ENCODE assay signal across 12 mouse cellular contexts in the genomic region with DNA sequence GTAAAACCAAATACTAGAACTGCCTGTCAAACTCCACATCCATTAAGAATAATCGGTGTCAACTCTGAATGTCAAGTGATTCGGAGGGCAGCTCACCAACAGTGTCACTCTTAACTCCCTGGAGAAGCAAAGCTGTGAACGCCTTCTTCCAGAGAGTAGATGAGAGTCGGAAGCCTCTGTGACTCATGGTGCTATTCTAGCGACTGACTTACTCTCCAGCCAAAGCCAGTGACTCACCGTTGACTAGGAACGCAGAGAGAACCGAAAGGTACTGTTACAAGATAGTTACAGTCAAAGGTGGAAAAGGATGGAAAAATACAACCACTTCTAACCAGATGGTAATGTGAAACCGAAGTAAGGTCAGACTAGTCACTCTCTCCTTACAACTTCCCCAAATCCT.
DNase-seq lines count a peak whose midpoint lies in the region; ATAC-seq and TF ChIP-seq lines count a peak whose summit lies in the region.
"Had no signal": no experiment of that assay in that cellular context is flagged by ENCODE, and none has a peak within 500 bp of the region (broad histone marks: within the 10 kb centered on the region; RNA-seq: fewer than 3 reads in every experiment).

No protein-coding gene starts in this region.

- H3K4me3 ChIP-seq in embryonic fibroblast, embryonic 13.5 days (ENCODE audit: insufficient read depth, low read length) = no peak overlapping the region
- no peak overlapping the region for H3K4me3 ChIP-seq in lung, adult 2 months (replicated peaks; ENCODE audit: extremely low read depth, low read depth, low read length)
- H3K4me3 ChIP-seq: limb, embryonic 13.5 days; neural tube, embryonic 13.5 days; stomach, embryonic 15.5 days had no signal

- DNase-seq in cerebellum, postnatal 14 days = no peak
- DNase-seq in left cerebral cortex, adult 9 months (ENCODE audit: low spot score in 2 of 2) = peak; percentile 30 to 61
- DNase-seq in left cerebral cortex, postnatal 36 days (ENCODE audit: low spot score in 2 of 2) = no peak
- peak; percentile 61 for DNase-seq in skeletal muscle tissue, adult 2 months (ENCODE audit: low read depth, low spot score)
- DNase-seq in lung, adult 2 months = no peak
- no peak for DNase-seq in urinary bladder, postnatal 10 days (ENCODE audit: low spot score)
- DNase-seq: kidney, adult 18-20 months had no signal

- ATAC-seq in cerebellum, adult (ENCODE audit: insufficient number of reproducible peaks, low FRiP score, low TSS enrichment) = peak; percentile 64

- 85% methylated on average over 9 of the region's 9 CpGs for WGBS in lung, adult 2 months

- H3K27ac ChIP-seq in embryonic fibroblast, embryonic 13.5 days (ENCODE audit: insufficient read depth, low read length) = peak overlapping the region; percentile 74; the same call in 1 of the 2 replicates
- H3K27ac ChIP-seq: limb, embryonic 13.5 days; neural tube, embryonic 13.5 days; stomach, embryonic 15.5 days had no signal

- TF ChIP-seq CTCF in embryonic fibroblast, embryonic 13.5 days (IDR thresholded peaks at IDR 0.05; ENCODE audit: borderline replicate concordance, insufficient read depth, low read length) = no peak
- TF ChIP-seq CTCF in lung, adult 2 months (IDR thresholded peaks at IDR 0.05; ENCODE audit: insufficient read depth, low read length) = no peak

- peaks cover 13% of the 10 kb centered on the region for H3K4me1 ChIP-seq in embryonic fibroblast, embryonic 13.5 days (ENCODE audit: control insufficient read depth, insufficient read depth, low read length)
- H3K4me1 ChIP-seq in lung, adult 2 months (ENCODE audit: control insufficient read depth, insufficient read depth, low read length) = no peaks in the 10 kb centered on the region
- H3K4me1 ChIP-seq: stomach, embryonic 15.5 days had no signal

- intact Hi-C loops in left cerebral cortex, postnatal 36 days (cut with DNase I) = no loop called here

- TF ChIP-seq POLR2A in embryonic fibroblast, embryonic 13.5 days (IDR thresholded peaks at IDR 0.05; ENCODE audit: low read depth, low read length) = no peak
- no peak for TF ChIP-seq POLR2A in lung, adult 2 months (IDR thresholded peaks at IDR 0.05; ENCODE audit: borderline replicate concordance, extremely low read depth, low read depth, low read length)

Comparison
In these comparisons a context has a peak if more than half of its experiments do, and no peak if none do; other contexts are left out.
1. DNase-seq: peak in left cerebral cortex, adult 9 months (2 of 2) and skeletal muscle tissue, adult 2 months (single experiment); none in cerebellum, postnatal 14 days (0 of 2), left cerebral cortex, postnatal 36 days (0 of 2), lung, adult 2 months (single experiment) and urinary bladder, postnatal 10 days (single experiment).